Mouse (Mus musculus) left cerebral cortex, adult 6 months (tissue): Measurements from ENCODE around the gene Hist1h1d. TPM values are rescaled to one million over a fixed set of nuclear protein-coding genes. Genes with fewer than 3 reads are reported as not detected.

Experiments used
- polyA plus RNA-seq: library from polyadenylated mRNA; unstranded; fragments of <200 nt; fragmentation: Nextera tagmentation; gene quantifications from 2 replicates; pipeline ENCODE4 v1.2.3, GENCODE M21; 2021

The Hist1h1d gene
- polyA plus RNA-seq, 1 experiment from 2014 or later: 0.05 TPM

Other genes with a start within 250 kb of the Hist1h1d start
- 11.4 and 15.5 TPM in 2 replicates for gene Zfp322a, start 184.1 kb upstream of the Hist1h1d start, polyA plus RNA-seq
- 7.6 and 8.6 TPM in 2 replicates for gene Abt1, start 129.4 kb upstream of the Hist1h1d start, polyA plus RNA-seq
- 0.03 TPM in 1 of 2 replicates, not detected in the other for gene Btn1a1, start 87.4 kb upstream of the Hist1h1d start, polyA plus RNA-seq
- gene Btn2a2, start 64.4 kb upstream of the Hist1h1d start, polyA plus RNA-seq: 0.49 and 0.70 TPM in 2 replicates
- 37.4 and 58.8 TPM in 2 replicates for gene Hist1h4h, start 22.2 kb upstream of the Hist1h1d start, polyA plus RNA-seq
- 0.54 TPM in 1 of 2 replicates, not detected in the other for gene Hist1h2af, start 19.4 kb upstream of the Hist1h1d start, polyA plus RNA-seq
- gene Hist1h3g, start 17.8 kb upstream of the Hist1h1d start, polyA plus RNA-seq: not detected in 2 replicates
- 0.20 and 0.25 TPM in 2 replicates for gene Hist1h2bh, start 9.9 kb upstream of the Hist1h1d start, polyA plus RNA-seq
- gene Hist1h3f, start 9.2 kb upstream of the Hist1h1d start, polyA plus RNA-seq: 0.13 and 0.29 TPM in 2 replicates
- gene Hist1h4f, start 1.6 kb upstream of the Hist1h1d start, polyA plus RNA-seq: not detected in 2 replicates
- gene Hist1h3e, start 9.1 kb downstream of the Hist1h1d start, polyA plus RNA-seq: 0.88 and 1.3 TPM in 2 replicates
- gene Hist1h2ae, start 18.0 kb downstream of the Hist1h1d start, polyA plus RNA-seq: 4.0 and 7.7 TPM in 2 replicates
- gene Hist1h2bg, start 18.1 kb downstream of the Hist1h1d start, polyA plus RNA-seq: 1.3 and 2.6 TPM in 2 replicates
- gene Hist1h2bf, start 20.9 kb downstream of the Hist1h1d start, polyA plus RNA-seq: 0.73 TPM in 1 of 2 replicates, not detected in the other
- 0.59 TPM in 1 of 2 replicates, not detected in the other for gene Hist1h2ad, start 21.1 kb downstream of the Hist1h1d start, polyA plus RNA-seq
- gene Hist1h3d, start 22.5 kb downstream of the Hist1h1d start, polyA plus RNA-seq: 0.18 and 0.33 TPM in 2 replicates
- 6.4 and 8.7 TPM in 2 replicates for gene Hist1h4d, start 28.3 kb downstream of the Hist1h1d start, polyA plus RNA-seq
- 3.2 TPM in 2 replicates for gene Hist1h2be, start 67.9 kb downstream of the Hist1h1d start, polyA plus RNA-seq
- gene Hist1h1e, start 69.3 kb downstream of the Hist1h1d start, polyA plus RNA-seq: 7.8 and 10.6 TPM in 2 replicates
- 0.88 and 1.6 TPM in 2 replicates for gene Hist1h2ac, start 130.7 kb downstream of the Hist1h1d start, polyA plus RNA-seq
- gene Hist1h2bc, start 130.9 kb downstream of the Hist1h1d start, polyA plus RNA-seq: 101 and 115 TPM in 2 replicates
- gene Hist1h1t, start 142.6 kb downstream of the Hist1h1d start, polyA plus RNA-seq: not detected in 2 replicates
- 2.1 and 4.0 TPM in 2 replicates for gene Hist1h4c, start 145.2 kb downstream of the Hist1h1d start, polyA plus RNA-seq
- gene Hfe, start 157.6 kb downstream of the Hist1h1d start, polyA plus RNA-seq: 3.9 and 4.3 TPM in 2 replicates
- gene Hist1h1c, start 185.5 kb downstream of the Hist1h1d start, polyA plus RNA-seq: 7.4 and 7.6 TPM in 2 replicates
- 0.53 TPM in 1 of 2 replicates, not detected in the other for gene Hist1h3c, start 192.3 kb downstream of the Hist1h1d start, polyA plus RNA-seq
- gene Hist1h2bb, start 193.5 kb downstream of the Hist1h1d start, polyA plus RNA-seq: 0.45 TPM in 1 of 2 replicates, not detected in the other
- gene Hist1h2ab, start 197.9 kb downstream of the Hist1h1d start, polyA plus RNA-seq: 2.6 and 2.8 TPM in 2 replicates
- 0.40 TPM in 1 of 2 replicates, not detected in the other for gene Hist1h3b, start 199.0 kb downstream of the Hist1h1d start, polyA plus RNA-seq
- gene Hist1h4b, start 203.8 kb downstream of the Hist1h1d start, polyA plus RNA-seq: not detected in 2 replicates
- gene Hist1h4a, start 208.0 kb downstream of the Hist1h1d start, polyA plus RNA-seq: 0.47 TPM in 1 of 2 replicates, not detected in the other
- gene Hist1h3a, start 209.1 kb downstream of the Hist1h1d start, polyA plus RNA-seq: not detected in 2 replicates
- gene Hist1h1a, start 210.4 kb downstream of the Hist1h1d start, polyA plus RNA-seq: not detected in 2 replicates
- gene Trim38, start 216.7 kb downstream of the Hist1h1d start, polyA plus RNA-seq: not detected in 2 replicates